Mouse (Mus musculus) embryonic facial prominence, embryonic 12.5 days (tissue): ENCODE measurements around the gene Ebf1. TPM values are rescaled to one million over a fixed set of nuclear protein-coding genes. Genes with fewer than 3 reads are reported as not detected.

ENCODE experiments used
- ATAC-seq: fragments of 200-750 bp; cut with Nextera tagmentation; 2 replicates; pipeline ENCODE4 v1.8.0; 2017; ENCODE audit not compliant: insufficient number of reproducible peaks, insufficient read depth, low FRiP score, low TSS enrichment
- H3K27ac ChIP-seq: fragments of 300-500 bp; sonication (generic); 2 replicates; pipeline ENCODE4 v1.5.1; 2016; ENCODE audit warnings: mild to moderate bottlenecking
- H3K27me3 ChIP-seq: fragments of 300-500 bp; sonication (generic); 2 replicates; pipeline ENCODE4 v1.6.1; 2016; ENCODE audit warnings: mild to moderate bottlenecking, moderate library complexity
- H3K36me3 ChIP-seq: fragments of 300-500 bp; sonication (generic); 2 replicates; pipeline ENCODE4 v1.6.1; 2016; ENCODE audit warnings: mild to moderate bottlenecking
- H3K4me1 ChIP-seq: fragments of 300-500 bp; sonication (generic); 2 replicates; pipeline ENCODE4 v1.6.1; 2016
- H3K4me2 ChIP-seq: fragments of 300-500 bp; sonication (generic); replicated peaks from 2 replicates; pipeline ENCODE4 v1.6.1; 2016; ENCODE audit warnings: mild to moderate bottlenecking, moderate library complexity
- H3K4me3 ChIP-seq: fragments of 300-500 bp; sonication (generic); 2 replicates; pipeline ENCODE4 v1.5.1; 2016; ENCODE audit warnings: mild to moderate bottlenecking
- H3K9ac ChIP-seq: fragments of 300-500 bp; sonication (generic); 2 replicates; pipeline ENCODE4 v1.6.1; 2016; ENCODE audit warnings: mild to moderate bottlenecking, moderate library complexity
- H3K9me3 ChIP-seq: fragments of 300-500 bp; sonication (generic); 2 replicates; pipeline ENCODE4 v1.6.1; 2016; ENCODE audit warnings: mild to moderate bottlenecking, moderate library complexity
- WGBS: fragments of 180-500 bp; shearing (Covaris S2); methylation state at CpG from one replicate; pipeline ENCODE4 v1.1.7; 2016; 5-methylcytosine and 5-hydroxymethylcytosine counted together
- polyA plus RNA-seq: library from polyadenylated mRNA; unstranded; fragments of >200 nt; fragmentation: Nextera tagmentation; extraction: Ambion mirVana; gene quantifications from 2 replicates; pipeline ENCODE4 v1.2.1, GENCODE M21; 2016

The Ebf1 gene
- polyA plus RNA-seq, 1 experiment from 2014 or later: 66.2 TPM

GRCm38 (mm10) chr11:44923868-44924508 is 306.9 kb downstream of the Ebf1 start:
- no peak overlapping the region for H3K27ac ChIP-seq
- H3K4me2 ChIP-seq: no peak overlapping the region
- H3K9ac ChIP-seq: no peak overlapping the region
- H3K4me1 ChIP-seq: peaks cover 15% of the 10 kb centered on the region
- H3K9me3 ChIP-seq: no peaks in the 10 kb centered on the region
- no peaks in the 10 kb centered on the region for H3K36me3 ChIP-seq
- H3K4me3 ChIP-seq: no peak overlapping the region
- no peaks in the 10 kb centered on the region for H3K27me3 ChIP-seq
- 74% methylated on average over 10 of the region's 10 CpGs for WGBS
- ATAC-seq: no peak

- Histone ChIP-seq H3K27ac (peak overlapping the region; percentile 67), H3K4me3 (no peak overlapping the region), H3K27me3 (no peaks in the 10 kb centered on the region), H3K9me3 (no peaks in the 10 kb centered on the region), H3K36me3 (no peaks in the 10 kb centered on the region), H3K4me1 (peaks cover 12% of the 10 kb centered on the region), H3K9ac (no peak overlapping the region), H3K4me2 (no peak overlapping the region; the same call in 1 of the 2 replicates)
- ATAC-seq: no peak
- 13% methylated on average over 8 of the region's 8 CpGs for WGBS
These were observed 307.8 kb downstream of the Ebf1 start for GRCm38 (mm10) chr11:44924896-44925295.

- Histone ChIP-seq H3K9ac (no peak overlapping the region), H3K27me3 (no peaks in the 10 kb centered on the region), H3K36me3 (no peaks in the 10 kb centered on the region), H3K4me3 (no peak overlapping the region), H3K27ac (no peak overlapping the region; the same call in 1 of the 2 replicates), H3K9me3 (no peaks in the 10 kb centered on the region), H3K4me2 (no peak overlapping the region; the same call in 1 of the 2 replicates), H3K4me1 (peaks cover 12% of the 10 kb centered on the region)
- whole genome bisulfite sequencing: 39% methylated on average over 12 of the region's 12 CpGs
- ATAC-seq: no peak
These were observed 308.8 kb downstream of the Ebf1 start for GRCm38 (mm10) chr11:44925806-44926525.

- ATAC-seq: no peak
- 83% methylated on average over 6 of the region's 6 CpGs for WGBS
- Histone ChIP-seq H3K9me3 (no peaks in the 10 kb centered on the region), H3K36me3 (no peaks in the 10 kb centered on the region), H3K27ac (no peak overlapping the region), H3K4me2 (no peak overlapping the region), H3K27me3 (no peaks in the 10 kb centered on the region), H3K4me1 (peaks cover 17% of the 10 kb centered on the region), H3K9ac (no peak overlapping the region), H3K4me3 (no peak overlapping the region)
These were observed 311.3 kb downstream of the Ebf1 start for GRCm38 (mm10) chr11:44928403-44928802.

- H3K36me3 ChIP-seq: no peaks in the 10 kb centered on the region
- no peak overlapping the region for H3K4me2 ChIP-seq
- H3K9me3 ChIP-seq: no peaks in the 10 kb centered on the region
- no peak overlapping the region for H3K27ac ChIP-seq
- no peak overlapping the region for H3K9ac ChIP-seq
- no peak for ATAC-seq
- H3K4me3 ChIP-seq: no peak overlapping the region
- 71% methylated on average over 6 of the region's 6 CpGs for WGBS
- no peaks in the 10 kb centered on the region for H3K27me3 ChIP-seq
- H3K4me1 ChIP-seq: peaks cover 5% of the 10 kb centered on the region; the same call in 1 of the 2 replicates
These were observed 315.9 kb downstream of the Ebf1 start for GRCm38 (mm10) chr11:44932942-44933483.

DNA sequence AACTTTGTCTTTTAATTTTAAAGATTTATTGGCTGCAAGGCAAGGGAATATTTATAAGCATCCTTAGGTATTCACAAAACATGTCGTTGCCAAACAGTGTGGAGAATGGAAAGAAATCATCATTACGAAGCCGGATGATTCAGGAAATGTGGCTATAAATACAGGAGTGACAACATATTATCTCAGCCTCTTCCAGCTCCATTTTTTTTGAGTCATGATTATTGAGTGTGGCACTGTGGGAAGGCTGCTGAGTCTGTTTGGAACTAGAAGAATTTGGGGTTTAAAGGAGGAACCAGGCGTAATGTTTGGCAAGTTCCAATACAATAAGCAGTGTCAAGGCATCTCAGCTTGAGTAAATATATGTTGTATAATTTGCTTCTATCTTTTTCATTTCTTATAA is 326.7 kb downstream of the Ebf1 start:
- no peaks in the 10 kb centered on the region for H3K4me1 ChIP-seq
- H3K27ac ChIP-seq: no peak overlapping the region
- WGBS: 93% methylated on average over 4 of the region's 4 CpGs
- no peaks in the 10 kb centered on the region for H3K27me3 ChIP-seq
- no peak for ATAC-seq
- H3K9me3 ChIP-seq: no peaks in the 10 kb centered on the region
- H3K9ac ChIP-seq: no peak overlapping the region
- H3K4me2 ChIP-seq: no peak overlapping the region
- H3K4me3 ChIP-seq: no peak overlapping the region
- H3K36me3 ChIP-seq: no peaks in the 10 kb centered on the region

- Histone ChIP-seq H3K4me2 (no peak overlapping the region), H3K27me3 (no peaks in the 10 kb centered on the region), H3K36me3 (no peaks in the 10 kb centered on the region), H3K27ac (no peak overlapping the region), H3K4me3 (no peak overlapping the region), H3K4me1 (no peaks in the 10 kb centered on the region), H3K9ac (no peak overlapping the region), H3K9me3 (no peaks in the 10 kb centered on the region)
- no peak for ATAC-seq
- WGBS: 86% methylated on average over 2 of the region's 2 CpGs
These were observed 327.3 kb downstream of the Ebf1 start for GRCm38 (mm10) chr11:44944401-44944800.

- Histone ChIP-seq H3K4me2 (no peak overlapping the region), H3K27me3 (no peaks in the 10 kb centered on the region), H3K9me3 (no peaks in the 10 kb centered on the region), H3K27ac (no peak overlapping the region), H3K4me3 (no peak overlapping the region), H3K36me3 (no peaks in the 10 kb centered on the region), H3K4me1 (no peaks in the 10 kb centered on the region), H3K9ac (no peak overlapping the region)
- 83% methylated on average over 3 of the region's 3 CpGs for WGBS
- no peak for ATAC-seq
These were observed 329.5 kb downstream of the Ebf1 start for GRCm38 (mm10) chr11:44946618-44947017.

- Histone ChIP-seq H3K27ac (no peak overlapping the region), H3K27me3 (no peaks in the 10 kb centered on the region), H3K4me1 (no peaks in the 10 kb centered on the region), H3K9ac (no peak overlapping the region), H3K4me2 (no peak overlapping the region), H3K9me3 (no peaks in the 10 kb centered on the region), H3K36me3 (no peaks in the 10 kb centered on the region), H3K4me3 (no peak overlapping the region)
- no peak for ATAC-seq
- WGBS: 79% methylated on average over 6 of the region's 6 CpGs
These were observed 331.4 kb downstream of the Ebf1 start for GRCm38 (mm10) chr11:44948541-44948940.

- Histone ChIP-seq H3K36me3 (no peaks in the 10 kb centered on the region), H3K27ac (no peak overlapping the region), H3K4me3 (no peak overlapping the region), H3K9ac (no peak overlapping the region), H3K4me1 (no peaks in the 10 kb centered on the region), H3K4me2 (no peak overlapping the region), H3K9me3 (no peaks in the 10 kb centered on the region), H3K27me3 (no peaks in the 10 kb centered on the region)
- ATAC-seq: no peak
- WGBS: 69% methylated on average over 3 of the region's 3 CpGs
These were observed 332.0 kb downstream of the Ebf1 start for GRCm38 (mm10) chr11:44949140-44949539.

DNA sequence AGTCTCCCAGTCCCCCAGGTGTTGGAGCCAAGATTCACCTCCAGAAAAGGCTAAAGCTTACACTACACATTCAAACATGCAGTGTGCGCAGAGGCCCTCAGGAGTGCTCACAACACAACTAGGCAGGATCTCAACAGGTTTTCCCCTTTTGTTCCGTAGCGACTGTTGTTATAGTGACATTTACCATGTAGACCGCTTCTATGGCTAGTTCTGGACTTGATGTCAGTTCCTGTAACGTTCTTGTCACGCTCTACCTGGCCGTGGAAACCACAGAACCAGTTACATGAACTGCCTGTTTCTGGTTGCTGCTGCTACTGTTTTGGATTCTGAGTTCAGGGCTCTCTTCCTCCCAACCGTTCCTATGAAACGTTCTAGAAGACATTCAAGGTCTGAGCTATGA is 333.2 kb downstream of the Ebf1 start:
- no peaks in the 10 kb centered on the region for H3K4me1 ChIP-seq
- ATAC-seq: no peak
- H3K9me3 ChIP-seq: no peaks in the 10 kb centered on the region
- no peak overlapping the region for H3K27ac ChIP-seq
- no peaks in the 10 kb centered on the region for H3K27me3 ChIP-seq
- H3K4me2 ChIP-seq: no peak overlapping the region
- WGBS: 89% methylated on average over 9 of the region's 9 CpGs
- no peak overlapping the region for H3K9ac ChIP-seq
- no peaks in the 10 kb centered on the region for H3K36me3 ChIP-seq
- no peak overlapping the region for H3K4me3 ChIP-seq

GRCm38 (mm10) chr11:44951506-44951905 is 334.4 kb downstream of the Ebf1 start:
- no peaks in the 10 kb centered on the region for H3K9me3 ChIP-seq
- no peaks in the 10 kb centered on the region for H3K27me3 ChIP-seq
- no peak overlapping the region for H3K4me2 ChIP-seq
- no peak for ATAC-seq
- no peaks in the 10 kb centered on the region for H3K36me3 ChIP-seq
- no peak overlapping the region for H3K27ac ChIP-seq
- H3K4me1 ChIP-seq: no peaks in the 10 kb centered on the region
- H3K9ac ChIP-seq: no peak overlapping the region
- 84% methylated on average over 4 of the region's 4 CpGs for WGBS
- no peak overlapping the region for H3K4me3 ChIP-seq
